Mouse (Mus musculus) liver, postnatal 0 days (tissue): ENCODE measurements at regions not wholly inside any gene's neighbourhood (a gene's known extent, or its start where the extent isn't known, plus 50 kb on each side); places are given as distances from the start of the nearest gene placed in this dataset.

Experiments
- CTCF ChIP-seq: sonication (generic); IDR thresholded peaks from 2 replicates; pipeline ENCODE4 v1.5.1; 2016; ENCODE audit warnings: antibody characterized with exemption, low read depth
- EP300 ChIP-seq: IDR thresholded peaks from 2 replicates; pipeline ENCODE4 v1.6.1; 2016; ENCODE audit warnings: antibody characterized with exemption, low read depth, mild to moderate bottlenecking

- TF ChIP-seq CTCF (no peak), EP300 (no peak)
Measured at GRCm38 (mm10) chr3:129397481-129397880, 65.0 kb upstream of the Enpep start.
